Mouse (Mus musculus): ENCODE measurements at regions not wholly inside any gene's neighbourhood (a gene's known extent, or its start where the extent isn't known, plus 50 kb on each side); places are given as distances from the start of the nearest gene placed in this dataset.

- 27% methylated on average over 3 of the region's 4 CpGs for WGBS (ENCODE audit: insufficient replicate concordance)
- H3K27me3 ChIP-seq (replicated peaks), result no peaks in the 10 kb centered on the region
- no peak overlapping the region for H3K27ac ChIP-seq
- no peak overlapping the region for H3K4me2 ChIP-seq
- no peaks in the 10 kb centered on the region for H3K9me3 ChIP-seq (replicated peaks)
- H3K36me3 ChIP-seq, result no peaks in the 10 kb centered on the region
- H3K4me3 ChIP-seq, result no peak overlapping the region
- H3K4me1 ChIP-seq, result no peaks in the 10 kb centered on the region
- no peak overlapping the region for H3K9ac ChIP-seq
- ATAC-seq, result no peak
Measured at GRCm38 (mm10) chr14:24902870-24903269, 415.9 kb downstream of the Rps24 start.

GRCm38 (mm10) chr14:24904712-24905111 lies 417.8 kb downstream of the Rps24 start:
- no peak overlapping the region for H3K4me2 ChIP-seq
- no peak overlapping the region for H3K27ac ChIP-seq
- no peaks in the 10 kb centered on the region for H3K4me1 ChIP-seq
- WGBS (ENCODE audit: insufficient replicate concordance), result 65% methylated on average over 6 of the region's 6 CpGs
- no peaks in the 10 kb centered on the region for H3K36me3 ChIP-seq
- no peak for ATAC-seq
- no peak overlapping the region for H3K4me3 ChIP-seq
- no peaks in the 10 kb centered on the region for H3K9me3 ChIP-seq (replicated peaks)
- H3K27me3 ChIP-seq (replicated peaks), result no peaks in the 10 kb centered on the region
- H3K9ac ChIP-seq, result no peak overlapping the region

GRCm38 (mm10) chr14:24906916-24907315 lies 420.0 kb downstream of the Rps24 start:
- no peak for ATAC-seq
- H3K4me2 ChIP-seq, result no peak overlapping the region
- H3K9me3 ChIP-seq (replicated peaks), result no peaks in the 10 kb centered on the region
- no peak overlapping the region for H3K4me3 ChIP-seq
- H3K4me1 ChIP-seq, result no peaks in the 10 kb centered on the region
- H3K27me3 ChIP-seq (replicated peaks), result no peaks in the 10 kb centered on the region
- H3K9ac ChIP-seq, result no peak overlapping the region
- 47% methylated on average over 7 of the region's 7 CpGs for WGBS (ENCODE audit: insufficient replicate concordance)
- no peak overlapping the region for H3K27ac ChIP-seq
- no peaks in the 10 kb centered on the region for H3K36me3 ChIP-seq

DNA sequence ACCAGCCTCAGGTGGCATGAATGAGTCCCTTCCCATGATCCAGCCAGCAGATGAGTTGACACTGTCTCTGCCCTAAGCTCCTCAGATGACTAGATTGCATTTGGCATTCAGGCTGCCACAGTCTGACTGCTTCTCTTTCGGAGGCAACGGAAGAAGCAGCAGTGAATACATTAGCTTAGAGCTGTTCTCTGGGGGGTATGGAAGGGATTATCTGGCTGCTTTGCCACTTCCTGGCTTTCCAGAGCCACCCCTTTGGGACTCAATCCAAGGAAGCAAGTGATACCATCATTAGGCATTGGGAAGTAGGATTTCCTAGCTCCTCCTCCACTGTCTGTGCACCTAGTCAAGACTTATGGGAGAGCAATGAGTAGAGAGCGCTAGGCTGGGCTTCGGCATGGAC lies 421.5 kb downstream of the Rps24 start:
- Histone ChIP-seq H3K27ac (no peak overlapping the region), H3K4me2 (no peak overlapping the region), H3K9ac (no peak overlapping the region), H3K4me1 (no peaks in the 10 kb centered on the region), H3K36me3 (no peaks in the 10 kb centered on the region), H3K9me3 (replicated peaks) (no peaks in the 10 kb centered on the region), H3K4me3 (no peak overlapping the region), H3K27me3 (replicated peaks) (no peaks in the 10 kb centered on the region)
- WGBS (ENCODE audit: insufficient replicate concordance), result 75% methylated on average over 4 of the region's 4 CpGs
- no peak for ATAC-seq

- H3K4me2 ChIP-seq, result no peak overlapping the region
- H3K4me3 ChIP-seq, result no peak overlapping the region
- no peak overlapping the region for H3K9ac ChIP-seq
- H3K4me1 ChIP-seq, result no peaks in the 10 kb centered on the region
- H3K27me3 ChIP-seq (replicated peaks), result no peaks in the 10 kb centered on the region
- H3K9me3 ChIP-seq (replicated peaks), result no peaks in the 10 kb centered on the region
- H3K27ac ChIP-seq, result no peak overlapping the region
- no peaks in the 10 kb centered on the region for H3K36me3 ChIP-seq
- 71% methylated on average over 6 of the region's 6 CpGs for WGBS (ENCODE audit: insufficient replicate concordance)
- ATAC-seq, result no peak
Measured at GRCm38 (mm10) chr14:24911621-24912020, 424.7 kb downstream of the Rps24 start.

- Histone ChIP-seq H3K4me1 (no peaks in the 10 kb centered on the region), H3K9ac (no peak overlapping the region), H3K36me3 (no peaks in the 10 kb centered on the region), H3K27ac (no peak overlapping the region), H3K27me3 (replicated peaks) (no peaks in the 10 kb centered on the region), H3K4me2 (no peak overlapping the region), H3K9me3 (replicated peaks) (no peaks in the 10 kb centered on the region), H3K4me3 (no peak overlapping the region)
- no peak for ATAC-seq
- 71% methylated on average over 3 of the region's 3 CpGs for WGBS (ENCODE audit: insufficient replicate concordance)
Measured at GRCm38 (mm10) chr14:24919056-24919455, 432.1 kb downstream of the Rps24 start.

DNA sequence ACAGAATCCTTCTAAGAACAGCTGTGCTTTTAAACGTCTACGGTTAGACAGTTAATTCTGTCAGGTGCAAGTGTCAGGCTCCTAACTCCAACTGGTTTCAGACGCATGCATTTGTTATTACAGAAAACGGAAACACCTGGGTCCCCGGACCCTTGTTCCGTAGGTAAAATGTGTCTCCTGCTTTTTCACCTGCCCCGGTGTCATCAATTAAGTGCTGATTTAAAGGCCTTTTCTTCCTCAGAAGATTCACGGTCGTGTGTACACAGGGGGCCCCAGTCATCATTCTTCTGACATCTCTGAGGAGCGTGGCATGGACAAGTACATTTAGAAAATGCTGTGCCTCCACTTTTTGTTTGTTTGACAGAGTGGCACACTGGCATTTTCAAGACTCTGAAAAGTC lies 435.1 kb downstream of the Rps24 start:
- no peaks in the 10 kb centered on the region for H3K9me3 ChIP-seq (replicated peaks)
- H3K4me3 ChIP-seq, result no peak overlapping the region
- H3K4me1 ChIP-seq, result no peaks in the 10 kb centered on the region
- ATAC-seq, result no peak
- no peak overlapping the region for H3K27ac ChIP-seq
- 66% methylated on average over 10 of the region's 10 CpGs for WGBS (ENCODE audit: insufficient replicate concordance)
- H3K9ac ChIP-seq, result no peak overlapping the region
- H3K36me3 ChIP-seq, result no peaks in the 10 kb centered on the region
- no peaks in the 10 kb centered on the region for H3K27me3 ChIP-seq (replicated peaks)
- no peak overlapping the region for H3K4me2 ChIP-seq

DNA sequence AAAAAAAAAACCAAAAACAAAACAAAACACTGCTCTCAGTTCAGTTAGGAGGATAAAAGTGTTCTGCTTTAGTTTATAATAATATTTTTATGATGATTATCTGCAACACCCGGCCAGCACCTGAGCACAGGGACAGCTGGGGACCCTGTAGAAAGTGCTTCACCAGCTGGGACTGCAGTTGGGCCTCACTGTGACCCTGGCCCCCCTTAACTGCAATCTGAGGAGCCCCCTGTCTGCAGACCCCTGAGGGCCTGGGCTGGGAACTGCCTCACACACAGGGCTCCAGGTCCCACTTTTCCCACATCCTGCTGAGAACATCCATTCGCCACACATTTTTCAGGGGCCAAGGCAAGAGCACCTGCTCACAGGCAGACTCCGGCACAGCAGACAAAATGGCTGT lies 437.6 kb downstream of the Rps24 start:
- 67% methylated on average over 3 of the region's 3 CpGs for WGBS (ENCODE audit: insufficient replicate concordance)

DNA sequence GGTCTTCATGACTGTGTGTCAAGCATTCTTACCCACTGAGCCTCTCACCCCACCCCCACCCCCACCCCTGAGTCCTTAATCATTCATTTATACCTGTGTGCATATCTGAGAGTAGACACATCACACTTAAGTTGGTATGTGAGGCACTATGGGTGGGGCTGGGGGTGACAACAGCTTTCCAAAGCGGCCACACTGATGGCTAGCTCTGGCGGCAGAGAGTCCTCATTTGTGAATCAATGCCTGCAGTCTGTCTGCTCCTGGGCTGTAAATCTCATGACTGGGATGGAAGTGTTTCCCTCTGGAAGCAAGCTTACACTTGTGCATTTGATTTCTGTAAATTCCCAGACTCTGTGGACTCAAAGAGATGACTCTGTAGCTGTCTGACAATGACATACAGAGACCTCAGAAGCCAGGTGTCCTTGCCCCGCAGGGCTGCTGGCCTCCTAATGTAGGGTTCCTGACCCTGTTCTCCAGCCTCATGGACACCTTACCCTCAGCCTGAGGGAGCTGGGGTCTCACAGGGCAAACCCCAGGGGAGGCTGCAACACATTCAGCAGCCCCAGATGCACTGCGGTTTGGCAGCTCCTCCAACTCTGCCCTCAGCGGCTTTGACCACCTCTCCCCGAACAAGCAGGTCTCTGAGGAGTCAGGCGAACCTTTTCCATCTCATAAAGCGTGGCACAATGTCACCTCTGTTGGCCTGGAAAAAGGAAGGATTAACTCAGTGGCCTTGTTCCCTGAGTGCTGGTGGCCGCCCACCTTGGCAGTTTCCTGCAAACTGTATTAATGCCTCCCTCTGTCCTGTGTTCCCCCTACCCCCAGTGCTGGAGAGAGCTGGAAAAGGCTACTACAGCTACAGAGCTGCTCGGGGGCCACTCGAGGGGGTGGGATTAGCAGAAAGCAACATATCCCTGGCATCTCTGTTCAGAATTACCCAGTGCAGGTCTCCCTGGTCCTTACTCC lies 439.4 kb downstream of the Rps24 start:
- no peak overlapping the region for H3K27ac ChIP-seq
- no peak overlapping the region for H3K4me3 ChIP-seq
- no peaks in the 10 kb centered on the region for H3K9me3 ChIP-seq (replicated peaks)
- no peaks in the 10 kb centered on the region for H3K4me1 ChIP-seq
- H3K9ac ChIP-seq, result no peak overlapping the region
- H3K4me2 ChIP-seq, result no peak overlapping the region
- H3K36me3 ChIP-seq, result no peaks in the 10 kb centered on the region
- 52% methylated on average over 11 of the region's 11 CpGs for WGBS (ENCODE audit: insufficient replicate concordance)
- H3K27me3 ChIP-seq (replicated peaks), result no peaks in the 10 kb centered on the region
- ATAC-seq, result no peak

More for the DNA sequence above, 437.6 kb downstream of the Rps24 start:
- H3K4me1 ChIP-seq, result no peaks in the 10 kb centered on the region
- no peaks in the 10 kb centered on the region for H3K27me3 ChIP-seq (replicated peaks)
- H3K36me3 ChIP-seq, result no peaks in the 10 kb centered on the region
- H3K27ac ChIP-seq, result no peak overlapping the region
- H3K4me2 ChIP-seq, result no peak overlapping the region
- H3K9ac ChIP-seq, result no peak overlapping the region
- H3K9me3 ChIP-seq (replicated peaks), result no peaks in the 10 kb centered on the region
- H3K4me3 ChIP-seq, result no peak overlapping the region
- ATAC-seq, result no peak

DNA sequence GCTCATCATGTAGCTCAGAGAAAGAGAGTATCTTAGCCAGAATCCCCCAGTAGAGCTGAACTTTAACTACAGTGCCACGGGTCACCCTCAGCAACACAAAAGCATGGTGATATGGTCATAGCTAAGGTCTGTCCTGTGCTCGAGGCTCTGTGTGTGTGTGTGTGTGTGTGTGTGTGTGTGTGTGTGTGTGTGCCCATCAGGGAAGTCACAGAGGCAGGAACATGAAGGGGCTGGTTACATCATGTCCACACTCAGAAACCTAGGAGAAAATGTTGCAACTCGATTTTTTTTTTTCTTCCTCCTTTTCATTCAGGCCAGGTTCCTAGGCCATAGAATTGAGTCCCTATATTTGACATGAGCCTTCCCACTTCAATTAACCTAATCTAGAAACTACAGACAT lies 441.8 kb downstream of the Rps24 start:
- ATAC-seq, result no peak
- 42% methylated on average over 3 of the region's 3 CpGs for WGBS (ENCODE audit: insufficient replicate concordance)

GRCm38 (mm10) chr14:24930251-24930650 lies 443.3 kb downstream of the Rps24 start:
- Histone ChIP-seq H3K4me2 (no peak overlapping the region), H3K4me1 (no peaks in the 10 kb centered on the region), H3K36me3 (no peaks in the 10 kb centered on the region), H3K4me3 (no peak overlapping the region), H3K9ac (no peak overlapping the region), H3K27ac (no peak overlapping the region), H3K27me3 (replicated peaks) (no peaks in the 10 kb centered on the region), H3K9me3 (replicated peaks) (no peaks in the 10 kb centered on the region)
- ATAC-seq, result no peak
- WGBS (ENCODE audit: insufficient replicate concordance), result 59% methylated on average over 7 of the region's 7 CpGs

More for the DNA sequence above, 441.8 kb downstream of the Rps24 start:
- Histone ChIP-seq H3K9me3 (replicated peaks) (no peaks in the 10 kb centered on the region), H3K9ac (no peak overlapping the region), H3K27ac (no peak overlapping the region), H3K4me2 (no peak overlapping the region), H3K4me3 (no peak overlapping the region), H3K4me1 (no peaks in the 10 kb centered on the region), H3K36me3 (no peaks in the 10 kb centered on the region), H3K27me3 (replicated peaks) (no peaks in the 10 kb centered on the region)

GRCm38 (mm10) chr14:24937876-24938275 lies 451.0 kb downstream of the Rps24 start:
- H3K9me3 ChIP-seq (replicated peaks), result no peaks in the 10 kb centered on the region
- H3K4me2 ChIP-seq, result no peak overlapping the region
- H3K9ac ChIP-seq, result no peak overlapping the region
- no peaks in the 10 kb centered on the region for H3K27me3 ChIP-seq (replicated peaks)
- no peaks in the 10 kb centered on the region for H3K4me1 ChIP-seq
- H3K27ac ChIP-seq, result no peak overlapping the region
- no peak overlapping the region for H3K4me3 ChIP-seq
- no peaks in the 10 kb centered on the region for H3K36me3 ChIP-seq
- ATAC-seq, result no peak
- 62% methylated on average over 2 of the region's 2 CpGs for WGBS (ENCODE audit: insufficient replicate concordance)

DNA sequence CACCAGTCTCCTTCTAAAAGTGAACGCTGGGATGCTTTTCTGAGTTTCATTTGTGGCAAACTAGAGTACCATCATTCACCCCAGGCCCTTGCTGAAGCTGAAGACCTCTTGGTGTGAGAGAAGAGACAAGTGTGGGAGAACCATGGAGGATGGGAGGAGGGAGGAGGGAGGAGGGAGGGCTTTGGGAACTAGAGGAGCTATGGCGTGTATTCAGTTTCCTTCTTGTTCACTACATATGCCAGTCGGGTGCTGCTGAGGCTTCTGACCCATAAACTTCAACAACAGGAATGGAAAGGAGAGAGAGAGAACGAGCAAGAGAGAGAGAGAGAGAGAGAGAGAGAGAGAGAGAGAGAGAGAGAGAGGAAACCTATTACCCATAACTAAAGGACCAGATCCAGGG lies 452.1 kb downstream of the Rps24 start:
- no peak overlapping the region for H3K27ac ChIP-seq
- H3K36me3 ChIP-seq, result no peaks in the 10 kb centered on the region
- no peak overlapping the region for H3K4me2 ChIP-seq
- no peaks in the 10 kb centered on the region for H3K27me3 ChIP-seq (replicated peaks)
- ATAC-seq, result no peak
- 50% methylated on average over 4 of the region's 4 CpGs for WGBS (ENCODE audit: insufficient replicate concordance)
- H3K9me3 ChIP-seq (replicated peaks), result no peaks in the 10 kb centered on the region
- H3K9ac ChIP-seq, result no peak overlapping the region
- no peak overlapping the region for H3K4me3 ChIP-seq
- no peaks in the 10 kb centered on the region for H3K4me1 ChIP-seq

All from liver, embryonic 12.5 days (tissue).